Mouse (Mus musculus) left cerebral cortex, adult 8-10 months (tissue): ENCODE results near the gene Ift122. TPM values are rescaled to one million over a fixed set of nuclear protein-coding genes. Genes with fewer than 3 reads are reported as not detected.

Source experiments
- total RNA-seq, 4 experiments: library from RNA; stranded (reverse); gene quantifications; 2 replicates each; pipeline ENCODE4 v1.2.4; 2022

Gene Ift122
- total RNA-seq, 4 experiments from 2014 or later, result 27.1 to 30.5 (median 27.7) TPM

Other genes starting within 250 kb of the Ift122 start
- 10 to 100 TPM; 73.9 to 78.0 (median 76.5) TPM for gene Raf1, start 176.8 kb upstream of the Ift122 start, total RNA-seq
- gene Tmem40, start 91.1 kb upstream of the Ift122 start, total RNA-seq, result 1 to 10 TPM in 3 of 4 experiments, under 1 TPM in 1; 0.57 to 1.8 (median 1.6) TPM
- 1 to 10 TPM; 3.2 to 3.4 (median 3.2) TPM for gene Cand2, start 78.9 kb upstream of the Ift122 start, total RNA-seq
- 100 to 1,000 TPM; 503 to 593 (median 546) TPM for gene Rpl32, start 44.7 kb upstream of the Ift122 start, total RNA-seq
- gene Efcab12, start 15.1 kb upstream of the Ift122 start, total RNA-seq, result 1 to 10 TPM; 4.3 to 5.4 (median 4.7) TPM
- 1 to 10 TPM; 7.8 to 9.4 (median 8.1) TPM for gene Mbd4, start 99 bp upstream of the Ift122 start, total RNA-seq
- under 1 TPM; 0.07 to 0.59 (median 0.24) TPM for gene Rho, start 78.3 kb downstream of the Ift122 start, total RNA-seq
- not detected for gene H1foo, start 91.5 kb downstream of the Ift122 start, total RNA-seq
- gene Plxnd1, start 141.5 kb downstream of the Ift122 start, total RNA-seq, result 100 to 1,000 TPM in 1 of 4 experiments, 10 to 100 TPM in 3; 91.7 to 106 (median 98.0) TPM